Mouse (Mus musculus) layer of hippocampus, postnatal 10 days (tissue): ENCODE measurements at regions not wholly inside any gene's neighbourhood (a gene's known extent, or its start where the extent isn't known, plus 50 kb on each side); places are given as distances from the start of the nearest gene placed in this dataset.

Experiments used
- DNase-seq, 2 experiments: peaks; one replicate each; pipeline ENCODE4 v3.0.0; 2021; ENCODE audit warnings: low spot score in 2 of 2

GRCm38 (mm10) chr8:53954476-53955158 is 122.8 kb upstream of the Vegfc start:
- no peak for DNase-seq

- DNase-seq = no peak
Observed at GRCm38 (mm10) chr8:53956148-53956547, 121.3 kb upstream of the Vegfc start.

- no peak for DNase-seq
Observed at GRCm38 (mm10) chr8:53958548-53958947, 118.9 kb upstream of the Vegfc start.

- DNase-seq = no peak
Observed at GRCm38 (mm10) chr8:53962993-53963392, 114.4 kb upstream of the Vegfc start.

GRCm38 (mm10) chr8:53984296-53984695 is 93.1 kb upstream of the Vegfc start:
- DNase-seq = no peak

GRCm38 (mm10) chr8:53985685-53986084 is 91.7 kb upstream of the Vegfc start:
- no peak for DNase-seq

- no peak for DNase-seq
Observed at GRCm38 (mm10) chr8:53994208-53994607, 83.2 kb upstream of the Vegfc start.

- no peak for DNase-seq
Observed at GRCm38 (mm10) chr8:53997461-53997860, 79.9 kb upstream of the Vegfc start.

- DNase-seq = no peak
Observed at GRCm38 (mm10) chr8:54002948-54003347, 74.5 kb upstream of the Vegfc start.

- DNase-seq = no peak
Observed at GRCm38 (mm10) chr8:54014096-54014495, 63.3 kb upstream of the Vegfc start.

- DNase-seq = no peak
Observed at GRCm38 (mm10) chr8:54018535-54019165, 58.8 kb upstream of the Vegfc start.
